Mouse (Mus musculus): ENCODE results near the gene Gm11084. TPM values are rescaled to one million over a fixed set of nuclear protein-coding genes. Genes with fewer than 3 reads are reported as not detected.
"Not testable (repeated sequence)": the region's sequence is repeated elsewhere in the genome, so short reads cannot be mapped to it uniquely, and the experiment has no call there.

Gm11084 gene
- not detected in 2 replicates for polyA plus RNA-seq (2015; fragmentation: Nextera tagmentation; extraction: Ambion mirVana)

GRCm38 (mm10) chr2:72986616-72987015 lies at the start of gene Gm11084:
Gene Gm11084, minus strand, starts transcription at chr2:72986716.
- Histone ChIP-seq H3K9ac (no peak within 1 kb of the TSS), H3K9me3 (no peaks in the 10 kb centered on the region), H3K36me3 (no peaks in the 10 kb centered on the region), H3K4me1 (no peaks in the 10 kb centered on the region), H3K27me3 (replicated peaks) (no peaks in the 10 kb centered on the region), H3K4me2 (no peak within 1 kb of the TSS), H3K27ac (no peak within 1 kb of the TSS), H3K4me3 (replicated peaks) (no peak within 1 kb of the TSS)
- no peak for ATAC-seq (ENCODE audit: insufficient read depth, low FRiP score, low read depth)
- 91% methylated on average over 5 of the region's 5 CpGs for WGBS

GRCm38 (mm10) chr2:73031061-73032055 lies 44.8 kb upstream of the Gm11084 start:
- no peaks in the 10 kb centered on the region for H3K4me1 ChIP-seq
- no peak for ATAC-seq (ENCODE audit: insufficient read depth, low FRiP score, low read depth)
- H3K36me3 ChIP-seq: no peaks in the 10 kb centered on the region
- H3K4me2 ChIP-seq: no peak overlapping the region
- H3K9ac ChIP-seq: no peak overlapping the region
- no peaks in the 10 kb centered on the region for H3K9me3 ChIP-seq
- WGBS: 75% methylated on average over 7 of the region's 7 CpGs
- no peaks in the 10 kb centered on the region for H3K27me3 ChIP-seq (replicated peaks)
- no peak overlapping the region for H3K4me3 ChIP-seq (replicated peaks)
- no peak overlapping the region for H3K27ac ChIP-seq

- ATAC-seq (ENCODE audit: insufficient read depth, low FRiP score, low read depth): no peak
- WGBS: 88% methylated on average over 3 of the region's 3 CpGs
- Histone ChIP-seq H3K4me3 (replicated peaks) (no peak overlapping the region), H3K27me3 (replicated peaks) (no peaks in the 10 kb centered on the region), H3K36me3 (no peaks in the 10 kb centered on the region), H3K9ac (no peak overlapping the region), H3K9me3 (no peaks in the 10 kb centered on the region), H3K4me1 (no peaks in the 10 kb centered on the region), H3K27ac (no peak overlapping the region), H3K4me2 (no peak overlapping the region)
Observed at GRCm38 (mm10) chr2:73029846-73030245, 43.3 kb upstream of the Gm11084 start.

GRCm38 (mm10) chr2:73028019-73028418 lies 41.5 kb upstream of the Gm11084 start:
- no peak for ATAC-seq (ENCODE audit: insufficient read depth, low FRiP score, low read depth)
- Histone ChIP-seq H3K4me2 (no peak overlapping the region), H3K36me3 (no peaks in the 10 kb centered on the region), H3K27ac (no peak overlapping the region), H3K27me3 (replicated peaks) (no peaks in the 10 kb centered on the region), H3K4me1 (no peaks in the 10 kb centered on the region), H3K4me3 (replicated peaks) (no peak overlapping the region), H3K9ac (no peak overlapping the region), H3K9me3 (no peaks in the 10 kb centered on the region)
- WGBS: 60% methylated on average over 3 of the region's 3 CpGs

- Histone ChIP-seq H3K36me3 (no peaks in the 10 kb centered on the region), H3K9ac (no peak overlapping the region), H3K9me3 (no peaks in the 10 kb centered on the region), H3K4me2 (no peak overlapping the region), H3K4me1 (no peaks in the 10 kb centered on the region), H3K27me3 (replicated peaks) (no peaks in the 10 kb centered on the region), H3K4me3 (replicated peaks) (no peak overlapping the region), H3K27ac (no peak overlapping the region)
- no peak for ATAC-seq (ENCODE audit: insufficient read depth, low FRiP score, low read depth)
- 43% methylated on average over 3 of the region's 3 CpGs for WGBS
Observed at GRCm38 (mm10) chr2:73027126-73027525, 40.6 kb upstream of the Gm11084 start.

GRCm38 (mm10) chr2:73023803-73024202 lies 37.3 kb upstream of the Gm11084 start:
- Histone ChIP-seq H3K4me1 (no peaks in the 10 kb centered on the region), H3K27me3 (replicated peaks) (no peaks in the 10 kb centered on the region), H3K4me3 (replicated peaks) (no peak overlapping the region), H3K36me3 (no peaks in the 10 kb centered on the region), H3K4me2 (no peak overlapping the region), H3K27ac (no peak overlapping the region), H3K9ac (no peak overlapping the region), H3K9me3 (no peaks in the 10 kb centered on the region)
- ATAC-seq (ENCODE audit: insufficient read depth, low FRiP score, low read depth): peak; percentile 92; the same call in 1 of the 2 replicates
- 46% methylated on average over 6 of the region's 6 CpGs for WGBS

GRCm38 (mm10) chr2:73021046-73021445 lies 34.5 kb upstream of the Gm11084 start:
- no peak overlapping the region for H3K27ac ChIP-seq
- no peak overlapping the region for H3K4me3 ChIP-seq (replicated peaks)
- 60% methylated on average over 6 of the region's 6 CpGs for WGBS
- H3K9me3 ChIP-seq: no peaks in the 10 kb centered on the region
- no peaks in the 10 kb centered on the region for H3K4me1 ChIP-seq
- ATAC-seq (ENCODE audit: insufficient read depth, low FRiP score, low read depth): no peak
- H3K9ac ChIP-seq: no peak overlapping the region
- no peaks in the 10 kb centered on the region for H3K36me3 ChIP-seq
- H3K4me2 ChIP-seq: no peak overlapping the region
- H3K27me3 ChIP-seq (replicated peaks): no peaks in the 10 kb centered on the region

- ATAC-seq (ENCODE audit: insufficient read depth, low FRiP score, low read depth): no peak
- Histone ChIP-seq H3K4me3 (replicated peaks) (no peak overlapping the region), H3K9me3 (no peaks in the 10 kb centered on the region), H3K36me3 (no peaks in the 10 kb centered on the region), H3K27me3 (replicated peaks) (no peaks in the 10 kb centered on the region), H3K27ac (no peak overlapping the region), H3K4me2 (no peak overlapping the region), H3K4me1 (no peaks in the 10 kb centered on the region), H3K9ac (no peak overlapping the region)
- 60% methylated on average over 9 of the region's 9 CpGs for WGBS
Observed at GRCm38 (mm10) chr2:73019371-73020146, 33.0 kb upstream of the Gm11084 start.

GRCm38 (mm10) chr2:73014063-73014462 lies 27.5 kb upstream of the Gm11084 start:
- WGBS: 70% methylated on average over 9 of the region's 9 CpGs
- H3K36me3 ChIP-seq; H3K9ac ChIP-seq; H3K27ac ChIP-seq; ATAC-seq (ENCODE audit: insufficient read depth, low FRiP score, low read depth); H3K4me3 ChIP-seq (replicated peaks); H3K9me3 ChIP-seq; H3K4me2 ChIP-seq; H3K4me1 ChIP-seq; H3K27me3 ChIP-seq (replicated peaks): not testable (repeated sequence)

GRCm38 (mm10) chr2:73012636-73013035 lies 26.1 kb upstream of the Gm11084 start:
- ATAC-seq (ENCODE audit: insufficient read depth, low FRiP score, low read depth): no peak

GRCm38 (mm10) chr2:73007472-73007871 lies 21.0 kb upstream of the Gm11084 start:
- Histone ChIP-seq H3K27me3 (replicated peaks) (no peaks in the 10 kb centered on the region), H3K27ac (no peak overlapping the region), H3K9ac (no peak overlapping the region), H3K4me2 (no peak overlapping the region), H3K36me3 (no peaks in the 10 kb centered on the region), H3K4me3 (replicated peaks) (no peak overlapping the region), H3K9me3 (no peaks in the 10 kb centered on the region), H3K4me1 (peaks cover 25% of the 10 kb centered on the region)
- WGBS: 86% methylated on average over 9 of the region's 9 CpGs
- ATAC-seq (ENCODE audit: insufficient read depth, low FRiP score, low read depth): no peak

More at GRCm38 (mm10) chr2:73012636-73013035, 26.1 kb upstream of the Gm11084 start:
- Histone ChIP-seq H3K4me1 (no peaks in the 10 kb centered on the region), H3K27ac (no peak overlapping the region), H3K4me2 (no peak overlapping the region), H3K27me3 (replicated peaks) (no peaks in the 10 kb centered on the region), H3K4me3 (replicated peaks) (no peak overlapping the region), H3K9ac (no peak overlapping the region), H3K36me3 (no peaks in the 10 kb centered on the region), H3K9me3 (no peaks in the 10 kb centered on the region)
- WGBS: 79% methylated on average over 19 of the region's 20 CpGs

Measured in stomach, embryonic 15.5 days (tissue).